Mouse (Mus musculus): ENCODE measurements around the gene Ddc.

The Ddc gene

GRCm38 (mm10) chr11:11897645-11898357, at the start of gene Ddc:
TSS of gene Ddc (minus strand) at chr11:11898144.
- DNase-seq: peak; percentile 56

GRCm38 (mm10) chr11:11945766-11946165, 47.8 kb upstream of the Ddc start:
- DNase-seq: no peak

GRCm38 (mm10) chr11:11944814-11945213, 46.9 kb upstream of the Ddc start:
- DNase-seq: no peak

GRCm38 (mm10) chr11:11944082-11944349, 46.1 kb upstream of the Ddc start:
- DNase-seq: no peak

- DNase-seq: no peak
These were observed 45.5 kb upstream of the Ddc start for GRCm38 (mm10) chr11:11943240-11944081.

GRCm38 (mm10) chr11:11942320-11943217, 44.6 kb upstream of the Ddc start:
- peak; percentile 21 for DNase-seq

- no peak for DNase-seq
These were observed 43.1 kb upstream of the Ddc start for GRCm38 (mm10) chr11:11940833-11941681.

- DNase-seq: no peak
These were observed 41.7 kb upstream of the Ddc start for GRCm38 (mm10) chr11:11939611-11940010.

GRCm38 (mm10) chr11:11938591-11938990, 40.6 kb upstream of the Ddc start:
- no peak for DNase-seq

- no peak for DNase-seq
These were observed 39.5 kb upstream of the Ddc start for GRCm38 (mm10) chr11:11937340-11938030.

- no peak for DNase-seq
These were observed 36.9 kb upstream of the Ddc start for GRCm38 (mm10) chr11:11934808-11935207.

GRCm38 (mm10) chr11:11932102-11932789, 34.3 kb upstream of the Ddc start:
- no peak for DNase-seq

GRCm38 (mm10) chr11:11931688-11932087, 33.7 kb upstream of the Ddc start:
- no peak for DNase-seq

GRCm38 (mm10) chr11:11930527-11930926, 32.6 kb upstream of the Ddc start:
- DNase-seq: no peak

- DNase-seq: no peak
These were observed 31.1 kb upstream of the Ddc start for GRCm38 (mm10) chr11:11929059-11929458.

GRCm38 (mm10) chr11:11928586-11928985, 30.6 kb upstream of the Ddc start:
- peak; percentile 42 for DNase-seq

- no peak for DNase-seq
These were observed 26.0 kb upstream of the Ddc start for GRCm38 (mm10) chr11:11923900-11924299.

GRCm38 (mm10) chr11:11923345-11923744, 25.4 kb upstream of the Ddc start:
- DNase-seq: no peak

GRCm38 (mm10) chr11:11922106-11922505, 24.2 kb upstream of the Ddc start:
- no peak for DNase-seq

- no peak for DNase-seq
These were observed 9.9 kb upstream of the Ddc start for GRCm38 (mm10) chr11:11907703-11908413.
